Mouse (Mus musculus) kidney, postnatal 0 days (tissue): ENCODE measurements around the gene Six1. TPM values are rescaled to one million over a fixed set of nuclear protein-coding genes. Genes with fewer than 3 reads are reported as not detected.
A peak's percentile ranks its signal among the peaks of the same experiment; 100 is the strongest.

Experiments used
- ATAC-seq: fragments of 200-750 bp; cut with Nextera tagmentation; replicated peaks from 2 replicates; pipeline ENCODE4 v1.8.0; 2017; ENCODE audit warnings: low read depth, moderate number of reproducible peaks, moderate TSS enrichment, moderate library complexity; ENCODE audit not compliant: low FRiP score
- DNase-seq: peaks from one replicate; pipeline ENCODE4 v3.0.0-alpha.2; 2016; ENCODE audit warnings: low spot score
- H3K27ac ChIP-seq: fragments of 300-500 bp; sonication (generic); 2 replicates; pipeline ENCODE4 v1.5.1; 2014; ENCODE audit warnings: mild to moderate bottlenecking
- H3K27me3 ChIP-seq: fragments of 300-500 bp; sonication (generic); 2 replicates; pipeline ENCODE4 v1.6.1; 2014; ENCODE audit warnings: low read length, mixed read lengths; ENCODE audit not compliant: insufficient read depth
- H3K36me3 ChIP-seq: fragments of 300-500 bp; sonication (generic); 2 replicates; pipeline ENCODE4 v1.6.1; 2014; ENCODE audit warnings: low read length, mixed read lengths; ENCODE audit not compliant: insufficient read depth
- H3K4me1 ChIP-seq: fragments of 300-500 bp; sonication (generic); replicated peaks from 2 replicates; pipeline ENCODE4 v1.6.1; 2014; ENCODE audit warnings: antibody characterized with exemption, low read length, mixed read lengths; ENCODE audit not compliant: insufficient read depth
- H3K4me2 ChIP-seq: fragments of 300-500 bp; sonication (generic); 2 replicates; pipeline ENCODE4 v1.6.1; 2014; ENCODE audit warnings: mild to moderate bottlenecking, low read length, moderate library complexity, mixed read lengths
- H3K4me3 ChIP-seq: fragments of 300-500 bp; sonication (generic); replicated peaks from 2 replicates; pipeline ENCODE4 v1.5.1; 2014; ENCODE audit warnings: low read depth, low read length
- H3K9ac ChIP-seq: fragments of 300-500 bp; sonication (generic); 2 replicates; pipeline ENCODE4 v1.6.1; 2014; ENCODE audit warnings: low read depth, low read length
- H3K9me3 ChIP-seq: fragments of 300-500 bp; sonication (generic); replicated peaks from 2 replicates; pipeline ENCODE4 v1.6.1; 2016; ENCODE audit warnings: low read length, inconsistent platforms, mixed read lengths
- CTCF ChIP-seq: IDR thresholded peaks from 2 replicates; pipeline ENCODE4 v1.5.1; 2016; ENCODE audit warnings: antibody characterized with exemption, low read depth, mild to moderate bottlenecking, moderate library complexity
- WGBS: fragments of 180-500 bp; shearing (Covaris S2); extraction: QIAGEN DNeasy Blood & Tissue Kit; methylation state at CpG from one replicate; pipeline ENCODE4 v1.1.7; 2014; 5-methylcytosine and 5-hydroxymethylcytosine counted together
- polyA plus RNA-seq: library from polyadenylated mRNA; unstranded; fragments of >200 nt; fragmentation: Nextera tagmentation; extraction: Ambion mirVana; gene quantifications from 2 replicates; pipeline ENCODE4 v1.2.1, GENCODE M21; 2015

Six1 gene
- polyA plus RNA-seq, 1 experiment from 2014 or later, result 0.26 TPM

DNA sequence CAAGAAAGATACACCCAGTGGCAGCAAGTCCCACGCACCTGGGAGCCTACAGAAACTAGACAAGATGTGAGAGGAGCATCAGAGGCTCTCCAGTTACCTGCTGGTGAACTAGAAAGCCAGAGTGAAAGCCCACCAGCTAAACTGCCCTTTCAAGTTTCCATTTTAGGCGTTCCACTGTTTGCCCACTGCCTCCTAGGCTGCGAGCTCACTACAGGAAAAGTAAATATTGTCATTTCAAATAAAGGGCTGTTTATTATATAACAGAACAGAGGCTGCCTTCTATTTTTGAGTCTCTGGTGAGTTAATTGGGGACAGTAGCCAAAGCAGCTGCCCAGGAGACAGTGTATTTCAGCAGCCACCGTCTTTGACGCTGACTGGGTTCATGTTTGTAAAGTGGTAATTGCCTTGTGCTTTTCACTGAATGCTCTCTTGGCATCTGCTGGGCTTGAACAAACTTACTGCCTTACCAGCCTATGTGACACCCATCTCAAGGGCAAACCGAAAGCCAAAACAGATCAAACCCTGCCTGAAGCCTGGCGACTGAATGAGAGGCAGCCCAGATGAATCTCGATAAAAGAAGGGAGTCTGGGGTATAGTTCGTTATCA is 7.2 kb upstream of the Six1 start:
- 56% methylated on average over 9 of the region's 9 CpGs for WGBS
- TF ChIP-seq CTCF, result no peak
- no peaks in the 10 kb centered on the region for H3K36me3 ChIP-seq
- no peaks in the 10 kb centered on the region for H3K9me3 ChIP-seq
- DNase-seq (no peak), ATAC-seq (no peak)
- H3K27ac ChIP-seq, result no peak overlapping the region
- H3K27me3 ChIP-seq, result peaks cover 3% of the 10 kb centered on the region
- no peaks in the 10 kb centered on the region for H3K4me1 ChIP-seq
- H3K4me3 ChIP-seq, result no peak overlapping the region
- H3K4me2 ChIP-seq, result no peak overlapping the region
- no peak overlapping the region for H3K9ac ChIP-seq

GRCm38 (mm10) chr12:73057492-73057891 is 3.8 kb upstream of the Six1 start:
- ATAC-seq (no peak), DNase-seq (no peak)
- Histone ChIP-seq H3K9me3 (no peaks in the 10 kb centered on the region), H3K4me3 (no peak overlapping the region), H3K9ac (no peak overlapping the region), H3K36me3 (no peaks in the 10 kb centered on the region), H3K4me1 (no peaks in the 10 kb centered on the region; the same call in 1 of the 2 replicates), H3K27me3 (peaks cover 24% of the 10 kb centered on the region), H3K4me2 (no peak overlapping the region), H3K27ac (no peak overlapping the region)
- WGBS, result 72% methylated on average over 6 of the region's 6 CpGs
- TF ChIP-seq CTCF, result no peak

GRCm38 (mm10) chr12:73055451-73055850 is 1.8 kb upstream of the Six1 start:
- H3K4me2 ChIP-seq, result no peak overlapping the region
- no peak overlapping the region for H3K4me3 ChIP-seq
- DNase-seq (no peak), ATAC-seq (no peak)
- WGBS, result 18% methylated on average over 5 of the region's 5 CpGs
- TF ChIP-seq CTCF, result no peak
- no peaks in the 10 kb centered on the region; the same call in 1 of the 2 replicates for H3K4me1 ChIP-seq
- peaks cover 44% of the 10 kb centered on the region for H3K27me3 ChIP-seq
- H3K9ac ChIP-seq, result no peak overlapping the region
- H3K27ac ChIP-seq, result no peak overlapping the region
- H3K36me3 ChIP-seq, result no peaks in the 10 kb centered on the region
- H3K9me3 ChIP-seq, result no peaks in the 10 kb centered on the region

- ATAC-seq (no peak), DNase-seq (no peak)
Observed at GRCm38 (mm10) chr12:73054576-73055185, 994 bp upstream of the Six1 start.

GRCm38 (mm10) chr12:73052651-73053591 is 766 bp downstream of the Six1 start:
- Histone ChIP-seq H3K27ac (no peak overlapping the region), H3K4me2 (peak overlapping the region; percentile 94), H3K4me3 (peak overlapping the region; percentile 55), H3K36me3 (no peaks in the 10 kb centered on the region), H3K9ac (no peak overlapping the region), H3K4me1 (no peaks in the 10 kb centered on the region; the same call in 1 of the 2 replicates), H3K9me3 (no peaks in the 10 kb centered on the region), H3K27me3 (peaks cover 69% of the 10 kb centered on the region)
- ATAC-seq (no peak), DNase-seq (no peak)
- TF ChIP-seq CTCF, result no peak
- 11% methylated on average over 34 of the region's 34 CpGs for WGBS

More at GRCm38 (mm10) chr12:73054576-73055185, 994 bp upstream of the Six1 start:
- Histone ChIP-seq H3K27ac (no peak overlapping the region), H3K4me2 (peak overlapping the region; percentile 94), H3K9ac (no peak overlapping the region), H3K4me3 (no peak overlapping the region), H3K27me3 (peaks cover 51% of the 10 kb centered on the region), H3K4me1 (no peaks in the 10 kb centered on the region; the same call in 1 of the 2 replicates), H3K9me3 (no peaks in the 10 kb centered on the region), H3K36me3 (no peaks in the 10 kb centered on the region)
- 29% methylated on average over 15 of the region's 15 CpGs for WGBS
- no peak for TF ChIP-seq CTCF

DNA sequence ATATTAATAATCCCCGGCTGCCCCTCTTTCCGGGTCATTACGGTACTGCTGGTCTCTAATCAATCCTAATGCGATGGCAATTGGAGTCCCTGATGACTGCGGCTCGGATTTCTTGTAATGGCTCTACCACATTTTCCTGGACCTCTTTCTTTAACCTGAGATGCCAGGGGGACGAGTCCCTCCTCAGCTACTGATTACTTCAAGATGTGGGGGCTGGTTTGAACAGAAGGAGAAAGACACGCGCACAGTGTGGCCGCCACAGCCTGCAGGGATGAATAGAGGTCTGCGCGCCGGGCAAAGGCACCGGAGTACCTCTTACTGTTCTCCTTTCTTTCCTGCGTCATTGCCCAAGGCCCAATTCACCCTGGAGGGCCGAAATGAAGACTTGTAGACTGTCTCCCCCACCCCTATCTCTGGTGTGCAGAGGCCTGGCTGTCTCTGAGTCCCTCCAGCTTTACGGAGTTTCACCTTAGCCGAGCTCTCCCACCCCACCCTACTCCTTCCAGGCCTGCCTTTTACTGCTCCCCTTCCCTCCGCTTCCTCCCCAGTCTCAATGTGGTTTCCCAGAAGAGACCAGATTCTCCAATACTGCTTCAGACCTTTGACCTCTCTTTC is 1.5 kb downstream of the Six1 start:
- Histone ChIP-seq H3K4me1 (no peaks in the 10 kb centered on the region; the same call in 1 of the 2 replicates), H3K4me3 (no peak overlapping the region), H3K9me3 (no peaks in the 10 kb centered on the region), H3K27ac (no peak overlapping the region), H3K9ac (no peak overlapping the region), H3K27me3 (peaks cover 76% of the 10 kb centered on the region), H3K4me2 (no peak overlapping the region), H3K36me3 (no peaks in the 10 kb centered on the region)
- 10% methylated on average over 19 of the region's 19 CpGs for WGBS
- DNase-seq (no peak), ATAC-seq (no peak)
- TF ChIP-seq CTCF, result no peak
